Mouse (Mus musculus) forebrain, embryonic 15.5 days (tissue): Measurements from ENCODE around the gene Cd164. TPM values are rescaled to one million over a fixed set of nuclear protein-coding genes. Genes with fewer than 3 reads are reported as not detected.

ENCODE experiments used
- ATAC-seq: fragments of 200-750 bp; cut with Nextera tagmentation; replicated peaks from 2 replicates; pipeline ENCODE4 v1.8.0; 2017; ENCODE audit warnings: mild to moderate bottlenecking, moderate TSS enrichment, moderate library complexity
- H3K27ac ChIP-seq: fragments of 300-500 bp; sonication (generic); replicated peaks from 2 replicates; pipeline ENCODE4 v1.5.1; 2015; ENCODE audit warnings: mild to moderate bottlenecking, inconsistent platforms
- H3K27me3 ChIP-seq: fragments of 300-500 bp; sonication (generic); 2 replicates; pipeline ENCODE4 v1.6.1; 2015; ENCODE audit warnings: inconsistent platforms
- H3K36me3 ChIP-seq: fragments of 300-500 bp; sonication (generic); 2 replicates; pipeline ENCODE4 v1.6.1; 2015; ENCODE audit warnings: mild to moderate bottlenecking, inconsistent platforms
- H3K4me1 ChIP-seq: fragments of 300-500 bp; sonication (generic); 2 replicates; pipeline ENCODE4 v1.6.1; 2015; ENCODE audit warnings: inconsistent platforms
- H3K4me2 ChIP-seq: fragments of 300-500 bp; sonication (generic); replicated peaks from 2 replicates; pipeline ENCODE4 v1.6.1; 2015; ENCODE audit warnings: mild to moderate bottlenecking, inconsistent platforms
- H3K4me3 ChIP-seq: fragments of 300-500 bp; sonication (generic); 2 replicates; pipeline ENCODE4 v1.5.1; 2015; ENCODE audit warnings: mild to moderate bottlenecking, inconsistent platforms
- H3K9ac ChIP-seq: fragments of 300-500 bp; sonication (generic); replicated peaks from 2 replicates; pipeline ENCODE4 v1.6.1; 2015; ENCODE audit warnings: mild to moderate bottlenecking, inconsistent platforms
- H3K9me3 ChIP-seq: fragments of 300-500 bp; sonication (generic); 2 replicates; pipeline ENCODE4 v1.6.1; 2016; ENCODE audit warnings: inconsistent platforms
- WGBS: fragments of 180-500 bp; shearing (Covaris S2); methylation state at CpG from one replicate; pipeline ENCODE4 v1.1.7; 2015; ENCODE audit warnings: mixed read lengths; 5-methylcytosine and 5-hydroxymethylcytosine counted together
- polyA plus RNA-seq: library from polyadenylated mRNA; unstranded; fragments of >200 nt; fragmentation: Nextera tagmentation; extraction: Ambion mirVana; gene quantifications from 2 replicates; pipeline ENCODE4 v1.2.1, GENCODE M21; 2015

Gene Cd164
- polyA plus RNA-seq, 1 experiment from 2014 or later: 69.0 TPM

- 46% methylated on average over 4 of the region's 4 CpGs for WGBS
- H3K9me3 ChIP-seq: no peaks in the 10 kb centered on the region
- ATAC-seq: no peak
- H3K36me3 ChIP-seq: peaks cover 35% of the 10 kb centered on the region; the same call in 1 of the 2 replicates
- no peak overlapping the region for H3K4me2 ChIP-seq
- H3K4me3 ChIP-seq: no peak overlapping the region
- H3K4me1 ChIP-seq: no peaks in the 10 kb centered on the region
- H3K27ac ChIP-seq: no peak overlapping the region
- no peak overlapping the region for H3K9ac ChIP-seq
- no peaks in the 10 kb centered on the region for H3K27me3 ChIP-seq
These were observed 18.2 kb downstream of the Cd164 start for GRCm38 (mm10) chr10:41537226-41537982.

GRCm38 (mm10) chr10:41537983-41538330 lies 18.7 kb downstream of the Cd164 start:
- Histone ChIP-seq H3K27ac (no peak overlapping the region), H3K9me3 (no peaks in the 10 kb centered on the region), H3K4me3 (no peak overlapping the region), H3K27me3 (no peaks in the 10 kb centered on the region), H3K4me2 (no peak overlapping the region), H3K9ac (no peak overlapping the region), H3K4me1 (no peaks in the 10 kb centered on the region), H3K36me3 (peaks cover 30% of the 10 kb centered on the region; the same call in 1 of the 2 replicates)
- 94% methylated on average over 3 of the region's 3 CpGs for whole genome bisulfite sequencing
- ATAC-seq: no peak

GRCm38 (mm10) chr10:41538986-41539385 lies 19.8 kb downstream of the Cd164 start:
- WGBS: 90% methylated on average over 4 of the region's 4 CpGs
- no peak overlapping the region for H3K9ac ChIP-seq

GRCm38 (mm10) chr10:41542057-41542456 lies 22.8 kb downstream of the Cd164 start:
- ATAC-seq: no peak
- 96% methylated on average over 6 of the region's 6 CpGs for WGBS
- H3K4me3 ChIP-seq: no peak overlapping the region

More at GRCm38 (mm10) chr10:41538986-41539385, 19.8 kb downstream of the Cd164 start:
- Histone ChIP-seq H3K27ac (no peak overlapping the region), H3K4me2 (no peak overlapping the region), H3K4me3 (no peak overlapping the region), H3K27me3 (no peaks in the 10 kb centered on the region), H3K4me1 (no peaks in the 10 kb centered on the region), H3K36me3 (peaks cover 19% of the 10 kb centered on the region; the same call in 1 of the 2 replicates), H3K9me3 (no peaks in the 10 kb centered on the region)
- ATAC-seq: no peak

GRCm38 (mm10) chr10:41543439-41543838 lies 24.2 kb downstream of the Cd164 start:
- peaks cover 8% of the 10 kb centered on the region for H3K4me1 ChIP-seq
- 88% methylated on average over 4 of the region's 4 CpGs for WGBS
- no peaks in the 10 kb centered on the region for H3K9me3 ChIP-seq
- H3K36me3 ChIP-seq: no peaks in the 10 kb centered on the region
- no peak overlapping the region for H3K4me3 ChIP-seq
- H3K27ac ChIP-seq: no peak overlapping the region
- no peak for ATAC-seq
- H3K4me2 ChIP-seq: no peak overlapping the region
- H3K27me3 ChIP-seq: no peaks in the 10 kb centered on the region
- no peak overlapping the region for H3K9ac ChIP-seq

More at GRCm38 (mm10) chr10:41542057-41542456, 22.8 kb downstream of the Cd164 start:
- H3K4me1 ChIP-seq: peaks cover 8% of the 10 kb centered on the region
- no peak overlapping the region for H3K9ac ChIP-seq
- H3K4me2 ChIP-seq: no peak overlapping the region
- H3K27me3 ChIP-seq: no peaks in the 10 kb centered on the region
- H3K36me3 ChIP-seq: no peaks in the 10 kb centered on the region
- H3K9me3 ChIP-seq: no peaks in the 10 kb centered on the region
- no peak overlapping the region for H3K27ac ChIP-seq

GRCm38 (mm10) chr10:41543844-41544243 lies 24.6 kb downstream of the Cd164 start:
- no peak overlapping the region for H3K9ac ChIP-seq
- no peak for ATAC-seq
- no peaks in the 10 kb centered on the region for H3K9me3 ChIP-seq

GRCm38 (mm10) chr10:41544481-41545190 lies 25.4 kb downstream of the Cd164 start:
- Histone ChIP-seq H3K36me3 (no peaks in the 10 kb centered on the region), H3K9ac (no peak overlapping the region), H3K9me3 (peaks cover 4% of the 10 kb centered on the region; the same call in 1 of the 2 replicates), H3K4me3 (no peak overlapping the region), H3K27me3 (no peaks in the 10 kb centered on the region), H3K27ac (no peak overlapping the region), H3K4me2 (no peak overlapping the region), H3K4me1 (peaks cover 8% of the 10 kb centered on the region)
- WGBS: 5% methylated on average over 7 of the region's 7 CpGs
- ATAC-seq: no peak

More at GRCm38 (mm10) chr10:41543844-41544243, 24.6 kb downstream of the Cd164 start:
- H3K4me1 ChIP-seq: peaks cover 8% of the 10 kb centered on the region
- no peak overlapping the region for H3K27ac ChIP-seq
- H3K27me3 ChIP-seq: no peaks in the 10 kb centered on the region
- H3K4me3 ChIP-seq: no peak overlapping the region
- 77% methylated on average over 2 of the region's 2 CpGs for WGBS
- no peak overlapping the region for H3K4me2 ChIP-seq
- H3K36me3 ChIP-seq: no peaks in the 10 kb centered on the region

- Histone ChIP-seq H3K9me3 (peaks cover 4% of the 10 kb centered on the region; the same call in 1 of the 2 replicates), H3K27me3 (no peaks in the 10 kb centered on the region), H3K4me3 (no peak overlapping the region), H3K4me1 (peaks cover 8% of the 10 kb centered on the region), H3K27ac (no peak overlapping the region), H3K9ac (no peak overlapping the region), H3K4me2 (no peak overlapping the region), H3K36me3 (no peaks in the 10 kb centered on the region)
- WGBS: 61% methylated on average over 7 of the region's 7 CpGs
- no peak for ATAC-seq
These were observed 26.1 kb downstream of the Cd164 start for GRCm38 (mm10) chr10:41545224-41545755.

GRCm38 (mm10) chr10:41546396-41547165 lies 27.4 kb downstream of the Cd164 start:
- Histone ChIP-seq H3K27me3 (no peaks in the 10 kb centered on the region), H3K4me2 (no peak overlapping the region), H3K4me1 (peaks cover 8% of the 10 kb centered on the region), H3K27ac (no peak overlapping the region), H3K4me3 (no peak overlapping the region), H3K36me3 (no peaks in the 10 kb centered on the region), H3K9ac (no peak overlapping the region), H3K9me3 (peaks cover 4% of the 10 kb centered on the region; the same call in 1 of the 2 replicates)
- no peak for ATAC-seq
- WGBS: 72% methylated on average over 13 of the region's 13 CpGs

GRCm38 (mm10) chr10:41550711-41551110 lies 31.5 kb downstream of the Cd164 start:
- Histone ChIP-seq H3K27ac (no peak overlapping the region), H3K27me3 (no peaks in the 10 kb centered on the region), H3K4me1 (peaks cover 12% of the 10 kb centered on the region), H3K4me2 (no peak overlapping the region), H3K9ac (no peak overlapping the region), H3K9me3 (peaks cover 4% of the 10 kb centered on the region; the same call in 1 of the 2 replicates), H3K4me3 (no peak overlapping the region), H3K36me3 (no peaks in the 10 kb centered on the region)
- ATAC-seq: no peak
- 81% methylated on average over 7 of the region's 7 CpGs for WGBS

GRCm38 (mm10) chr10:41552319-41552718 lies 33.1 kb downstream of the Cd164 start:
- WGBS: 11% methylated on average over 3 of the region's 3 CpGs
- no peak for ATAC-seq
- no peak overlapping the region for H3K9ac ChIP-seq
- no peak overlapping the region; the same call in 1 of the 2 replicates for H3K27ac ChIP-seq
- peaks cover 4% of the 10 kb centered on the region; the same call in 1 of the 2 replicates for H3K9me3 ChIP-seq
- H3K4me2 ChIP-seq: no peak overlapping the region
- no peak overlapping the region for H3K4me3 ChIP-seq
- H3K4me1 ChIP-seq: peaks cover 12% of the 10 kb centered on the region
- no peaks in the 10 kb centered on the region for H3K27me3 ChIP-seq
- H3K36me3 ChIP-seq: no peaks in the 10 kb centered on the region
